In genomic region chr19:46899306-46899705, GRCm38 (mm10) we compare ENCODE assay signal across 8 mouse cellular contexts.
DNase-seq lines count a peak whose midpoint lies in the region.

No protein-coding gene starts in this region.

- intact Hi-C loops in left cerebral cortex, postnatal 14 days (cut with DNase I): no loop called here

- H3K36me3 ChIP-seq in splenic B cell, adult 2 months (ENCODE audit: control insufficient read depth, insufficient read depth, low read length, poor library complexity, severe bottlenecking): peaks cover 19% of the 10 kb centered on the region

- peak; percentile 41 for DNase-seq in cerebellum, adult 8-10 months
- no peak for DNase-seq in cerebellum, adult 11 months
- peak; percentile 23 for DNase-seq in retina, postnatal 1 day
- DNase-seq in retina, embryonic 14.5 days (ENCODE audit: low spot score): no peak
- peak; percentile 60 for DNase-seq in kidney, postnatal 14 days
- peak; percentile 37 for DNase-seq in splenic B cell, adult 2 months (ENCODE audit: low read depth, low spot score)
- DNase-seq in neural tube, embryonic 10.5 days (ENCODE audit: extremely low spot score, low spot score): no peak
- DNase-seq in left cerebral cortex, postnatal 14 days (ENCODE audit: low spot score in 2 of 2): no peak

- no peaks in the 10 kb centered on the region for H3K27me3 ChIP-seq in splenic B cell, adult 2 months (ENCODE audit: control insufficient read depth, insufficient read depth, low read length, poor library complexity, severe bottlenecking)

Comparison
In these comparisons a context has a peak if more than half of its experiments do, and no peak if none do; other contexts are left out.
1. DNase-seq: peak in cerebellum, adult 8-10 months (single experiment), retina, postnatal 1 day (single experiment), kidney, postnatal 14 days (single experiment) and splenic B cell, adult 2 months (single experiment); none in cerebellum, adult 11 months (single experiment), retina, embryonic 14.5 days (single experiment), neural tube, embryonic 10.5 days (single experiment) and left cerebral cortex, postnatal 14 days (0 of 2).